Mouse (Mus musculus): ENCODE results near the gene Accs.

GRCm38 (mm10) chr2:93790798-93791345 lies 58.9 kb downstream of the Accs start:
- no peak for TF ChIP-seq CTCF (conservative IDR thresholded peaks at IDR 0.05; ENCODE audit: low read length)
- no peak for TF ChIP-seq NANOG (IDR thresholded peaks at IDR 0.05; ENCODE audit: borderline replicate concordance, low read length)

Measured in E14TG2a.4 (cell line).